Mouse (Mus musculus) adrenal gland, postnatal 10 days (tissue): ENCODE measurements at regions not wholly inside any gene's neighbourhood (a gene's known extent, or its start where the extent isn't known, plus 50 kb on each side); places are given as distances from the start of the nearest gene placed in this dataset.
"Not testable (repeated sequence)": the region's sequence is repeated elsewhere in the genome, so short reads cannot be mapped to it uniquely, and the experiment has no call there.

Experiments used
- DNase-seq: peaks from one replicate; pipeline ENCODE4 v3.0.0; 2021; ENCODE audit warnings: mixed read lengths

- no peak for DNase-seq
Measured at GRCm38 (mm10) chr5:105358902-105359301, 56.7 kb upstream of the Lrrc8b start.

GRCm38 (mm10) chr5:105356393-105356792 is 59.2 kb upstream of the Lrrc8b start:
- DNase-seq, result not testable (repeated sequence)

GRCm38 (mm10) chr5:105354041-105354440 is 60.5 kb upstream of the Gbp6 start:
- DNase-seq, result no peak

- peak; percentile 12 for DNase-seq
Measured at GRCm38 (mm10) chr5:105346463-105346862, 53.0 kb upstream of the Gbp6 start.

GRCm38 (mm10) chr5:105345953-105346352 is 52.5 kb upstream of the Gbp6 start:
- peak; percentile 17 for DNase-seq

- DNase-seq, result no peak
Measured at GRCm38 (mm10) chr5:105344808-105345732, 51.6 kb upstream of the Gbp6 start.

- DNase-seq, result not testable (repeated sequence)
Measured at GRCm38 (mm10) chr5:105343816-105344215, 50.3 kb upstream of the Gbp6 start.
